Mouse (Mus musculus) liver, embryonic 11.5 days (tissue): ENCODE results near the gene Elavl1. TPM values are rescaled to one million over a fixed set of nuclear protein-coding genes. Genes with fewer than 3 reads are reported as not detected.

ENCODE experiments used
- ATAC-seq: fragments of 200-750 bp; cut with Nextera tagmentation; replicated peaks from 2 replicates; pipeline ENCODE4 v1.8.0; 2017; ENCODE audit warnings: moderate number of reproducible peaks, mild to moderate bottlenecking, moderate TSS enrichment, moderate library complexity; ENCODE audit not compliant: low FRiP score
- DNase-seq: peaks from one replicate; pipeline ENCODE4 v3.0.0-alpha.2; 2017; ENCODE audit warnings: low spot score
- H3K27ac ChIP-seq: fragments of 300-500 bp; sonication (generic); 2 replicates; pipeline ENCODE4 v1.5.1; 2014; ENCODE audit warnings: mild to moderate bottlenecking, low read depth, low read length, control low read depth
- H3K27me3 ChIP-seq: fragments of 300-500 bp; sonication (generic); replicated peaks from 2 replicates; pipeline ENCODE4 v1.6.1; 2014; ENCODE audit warnings: low read length, mixed read lengths; ENCODE audit not compliant: control insufficient read depth, insufficient read depth
- H3K36me3 ChIP-seq: fragments of 300-500 bp; sonication (generic); 2 replicates; pipeline ENCODE4 v1.6.1; 2014; ENCODE audit warnings: mild to moderate bottlenecking, low read length, moderate library complexity, mixed read lengths; ENCODE audit not compliant: control insufficient read depth, insufficient read depth
- H3K4me1 ChIP-seq: fragments of 300-500 bp; sonication (generic); replicated peaks from 2 replicates; pipeline ENCODE4 v1.6.1; 2014; ENCODE audit warnings: low read length, mixed read lengths; ENCODE audit not compliant: control insufficient read depth, insufficient read depth
- H3K4me2 ChIP-seq: fragments of 300-500 bp; sonication (generic); 2 replicates; pipeline ENCODE4 v1.6.1; 2014; ENCODE audit warnings: mild to moderate bottlenecking, control low read depth, moderate library complexity
- H3K4me3 ChIP-seq: fragments of 300-500 bp; sonication (generic); 2 replicates; pipeline ENCODE4 v1.5.1; 2014; ENCODE audit warnings: low read depth, low read length, control low read depth
- H3K9ac ChIP-seq: fragments of 300-500 bp; sonication (generic); 2 replicates; pipeline ENCODE4 v1.6.1; 2014; ENCODE audit warnings: low read depth, low read length, control low read depth
- H3K9me3 ChIP-seq: fragments of 300-500 bp; sonication (generic); 2 replicates; pipeline ENCODE4 v1.6.1; 2016; ENCODE audit warnings: low read length, inconsistent platforms, mixed read lengths; ENCODE audit not compliant: control insufficient read depth
- WGBS: fragments of 180-500 bp; shearing (Covaris S2); extraction: QIAGEN DNeasy Blood & Tissue Kit; methylation state at CpG from one replicate; pipeline ENCODE4 v1.1.7; 2014; 5-methylcytosine and 5-hydroxymethylcytosine counted together
- polyA plus RNA-seq: library from polyadenylated mRNA; unstranded; fragments of >200 nt; fragmentation: Nextera tagmentation; extraction: Ambion mirVana; gene quantifications from 2 replicates; pipeline ENCODE4 v1.2.1, GENCODE M21; 2014

The Elavl1 gene
- polyA plus RNA-seq, 1 experiment from 2014 or later, result 266 TPM

DNA sequence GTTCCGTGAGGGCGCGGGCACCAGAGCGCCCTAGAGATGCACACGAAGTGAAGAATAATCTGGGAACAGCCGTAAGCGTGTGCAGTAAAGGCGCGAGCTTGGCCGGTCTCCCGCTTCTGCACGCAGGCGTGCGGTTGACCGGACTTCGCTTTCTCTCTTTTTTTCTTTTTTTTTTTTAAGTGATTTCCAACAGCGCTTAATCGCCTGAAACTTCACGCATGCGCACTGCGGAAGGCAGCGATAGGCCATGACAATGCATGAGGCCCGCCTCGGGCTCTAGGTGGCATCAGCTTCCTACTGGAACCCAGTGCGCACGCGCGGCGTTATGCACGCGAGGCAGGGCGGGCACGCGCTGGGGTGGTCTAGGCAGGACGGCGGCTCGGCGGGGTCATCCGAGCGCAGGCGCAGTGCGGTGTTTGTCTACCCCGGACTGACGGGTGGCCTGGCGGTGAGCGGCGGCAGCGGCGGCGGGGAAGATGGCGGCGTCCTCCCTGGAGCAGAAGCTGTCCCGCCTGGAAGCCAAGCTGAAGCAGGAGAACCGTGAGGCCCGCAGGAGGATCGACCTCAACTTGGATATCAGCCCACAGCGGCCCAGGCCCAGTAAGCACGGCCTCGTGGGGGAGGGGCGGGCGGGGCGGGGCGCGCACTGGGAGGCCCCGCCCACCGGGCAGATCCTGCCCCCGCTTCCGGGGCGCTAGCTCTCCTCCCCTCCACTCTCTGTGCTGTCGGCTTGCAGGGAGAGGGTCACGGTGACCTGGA lies 86.6 kb downstream of the Elavl1 start, which contains the start of the genes Map2k7 and Gm49320:
Map2k7 (plus strand) TSS at position 307 of the 759 bp plus-strand sequence.
Gm49320 (plus strand) TSS at position 432 of the 759 bp plus-strand sequence.
- DNase-seq (peak; percentile 100), ATAC-seq (peak; percentile 92)
- Histone ChIP-seq H3K4me3 (peak within 1 kb of the TSS; percentile 69), H3K9me3 (no peaks in the 10 kb centered on the region), H3K9ac (peak within 1 kb of the TSS; percentile 90), H3K4me2 (peak within 1 kb of the TSS; percentile 80), H3K27ac (peak within 1 kb of the TSS; percentile 95), H3K36me3 (peaks cover 6% of the 10 kb centered on the region), H3K27me3 (no peaks in the 10 kb centered on the region), H3K4me1 (peaks cover 15% of the 10 kb centered on the region)
- under 1% methylated on average over 70 of the region's 71 CpGs for WGBS

- 19% methylated on average over 15 of the region's 15 CpGs for WGBS
- Histone ChIP-seq H3K4me2 (peak overlapping the region; percentile 80), H3K4me1 (peaks cover 15% of the 10 kb centered on the region), H3K9me3 (no peaks in the 10 kb centered on the region), H3K4me3 (peak overlapping the region; percentile 69), H3K9ac (peak overlapping the region; percentile 90), H3K27ac (peak overlapping the region; percentile 95), H3K36me3 (peaks cover 2% of the 10 kb centered on the region; the same call in 1 of the 2 replicates), H3K27me3 (no peaks in the 10 kb centered on the region)
- peak; percentile 74 for DNase-seq
- no peak for ATAC-seq
These were observed 87.3 kb downstream of the Elavl1 start for GRCm38 (mm10) chr8:4237814-4238433.

Other genes with a start within 250 kb of the Elavl1 start
- gene Cd209f, start 219.6 kb downstream of the Elavl1 start, polyA plus RNA-seq, result not detected in 2 replicates
- not detected in 2 replicates for gene Cd209g, start 191.3 kb downstream of the Elavl1 start, polyA plus RNA-seq
- 10.8 and 12.5 TPM in 2 replicates for gene Evi5l, start 158.8 kb downstream of the Elavl1 start, polyA plus RNA-seq
- gene Prr36, start 108.0 kb downstream of the Elavl1 start, polyA plus RNA-seq, result 1.0 and 1.4 TPM in 2 replicates
- 0.21 TPM in 2 replicates for gene Lrrc8e, start 98.6 kb downstream of the Elavl1 start, polyA plus RNA-seq
- 11.8 and 13.9 TPM in 2 replicates for gene Map2k7, start 86.7 kb downstream of the Elavl1 start, polyA plus RNA-seq
- 0.21 and 0.74 TPM in 2 replicates for gene Gm49320, start 86.5 kb downstream of the Elavl1 start, polyA plus RNA-seq
- 1.5 and 1.7 TPM in 2 replicates for gene Tgfbr3l, start 77.2 kb downstream of the Elavl1 start, polyA plus RNA-seq
- 39.3 and 41.8 TPM in 2 replicates for gene Snapc2, start 72.3 kb downstream of the Elavl1 start, polyA plus RNA-seq
- 21.4 and 23.2 TPM in 2 replicates for gene Ctxn1, start 66.1 kb downstream of the Elavl1 start, polyA plus RNA-seq
- 99.2 and 105 TPM in 2 replicates for gene Timm44, start 49.5 kb downstream of the Elavl1 start, polyA plus RNA-seq
- gene Ccl25, start 203 bp downstream of the Elavl1 start, polyA plus RNA-seq, result 15.2 and 19.3 TPM in 2 replicates
- gene Cers4, start 167.6 kb upstream of the Elavl1 start, polyA plus RNA-seq, result 5.8 and 6.3 TPM in 2 replicates